Mouse (Mus musculus) cerebellum, adult 2 months (tissue): ENCODE measurements at regions not wholly inside any gene's neighbourhood (a gene's known extent, or its start where the extent isn't known, plus 50 kb on each side); places are given as distances from the start of the nearest gene placed in this dataset.
A peak's percentile ranks its signal among the peaks of the same experiment; 100 is the strongest.

Experiments
- DNase-seq, 2 experiments: peaks; one replicate each; pipeline ENCODE4 v3.0.0; 2021
- H3K27ac ChIP-seq: fragments of 200-500 bp; 2 replicates; pipeline ENCODE4 v1.5.1; 2012; ENCODE audit warnings: low read length, control low read depth, inconsistent platforms; ENCODE audit not compliant: insufficient read depth
- H3K27me3 ChIP-seq: fragments of 200-500 bp; 2 replicates; pipeline ENCODE4 v1.6.1; 2012; ENCODE audit warnings: inconsistent platforms, mild to moderate bottlenecking, low read length, moderate library complexity; ENCODE audit not compliant: control insufficient read depth, insufficient read depth
- H3K4me1 ChIP-seq: fragments of 200-500 bp; 2 replicates; pipeline ENCODE4 v1.6.1; 2011; ENCODE audit warnings: low read length; ENCODE audit not compliant: control insufficient read depth, insufficient read depth
- H3K4me3 ChIP-seq: fragments of 200-500 bp; replicated peaks from 2 replicates; pipeline ENCODE3; 2011; ENCODE audit warnings: mild to moderate bottlenecking, low read depth, low read length, control low read depth; ENCODE audit not compliant: insufficient read depth
- CTCF ChIP-seq: fragments of 200-500 bp; IDR thresholded peaks from 2 replicates; pipeline ENCODE4 v1.5.1; 2011; ENCODE audit warnings: low read depth, mild to moderate bottlenecking, control low read depth, low read length, moderate library complexity, borderline replicate concordance; ENCODE audit not compliant: insufficient read depth
- POLR2A ChIP-seq: fragments of 200-500 bp; IDR thresholded peaks from 2 replicates; pipeline ENCODE4 v1.6.1; 2011; ENCODE audit warnings: low read length, control low read depth, borderline replicate concordance; ENCODE audit not compliant: insufficient read depth
- WGBS: fragments of 180-500 bp; shearing (Covaris S2); methylation state at CpG from one replicate; pipeline ENCODE4 v1.1.7; 2018; 5-methylcytosine and 5-hydroxymethylcytosine counted together

GRCm38 (mm10) chr19:26465228-26465627 is 139.6 kb upstream of the Smarca2 start:
- peak in 1 of 2 experiments; percentile 14 for DNase-seq
- TF ChIP-seq CTCF (peak; percentile 31; the same call in 1 of the 2 replicates), POLR2A (no peak)
- Histone ChIP-seq H3K4me3 (no peak overlapping the region), H3K27me3 (no peaks in the 10 kb centered on the region), H3K4me1 (peaks cover 12% of the 10 kb centered on the region), H3K27ac (no peak overlapping the region)
- WGBS = 64% methylated on average over 2 of the region's 2 CpGs

DNA sequence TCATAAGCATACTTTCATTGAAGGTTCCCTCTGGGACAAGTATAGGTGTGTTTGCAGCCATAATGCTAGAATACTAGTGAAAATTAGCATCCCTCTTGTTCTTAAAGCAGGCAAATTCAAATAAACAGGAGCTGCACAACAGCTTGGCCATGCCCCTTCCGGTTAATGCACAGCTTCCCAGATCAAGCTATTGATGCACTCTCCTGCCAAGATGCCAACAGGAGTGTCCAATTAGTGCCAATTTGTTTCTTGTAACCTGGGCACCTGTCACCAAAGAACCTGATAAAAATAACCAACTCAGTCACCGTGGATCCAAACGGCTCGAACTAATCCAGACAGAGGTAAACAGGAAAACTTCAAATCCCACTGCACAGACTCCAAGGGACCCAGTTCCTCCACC is 138.6 kb upstream of the Smarca2 start:
- 14% methylated on average over 4 of the region's 4 CpGs for WGBS
- peak in 1 of 2 experiments; percentile 5 for DNase-seq
- Histone ChIP-seq H3K27me3 (no peaks in the 10 kb centered on the region), H3K27ac (no peak overlapping the region), H3K4me3 (no peak overlapping the region), H3K4me1 (peaks cover 12% of the 10 kb centered on the region)
- TF ChIP-seq CTCF (no peak), POLR2A (no peak)

GRCm38 (mm10) chr19:26467179-26467651 is 137.6 kb upstream of the Smarca2 start:
- peaks cover 12% of the 10 kb centered on the region for H3K4me1 ChIP-seq
- 16% methylated on average over 5 of the region's 5 CpGs for WGBS
- no peaks in the 10 kb centered on the region for H3K27me3 ChIP-seq
- TF ChIP-seq POLR2A (no peak), CTCF (no peak)
- H3K27ac ChIP-seq = no peak overlapping the region
- H3K4me3 ChIP-seq = no peak overlapping the region
- DNase-seq = peak; percentile 11 to 35

GRCm38 (mm10) chr19:26472659-26473058 is 132.2 kb upstream of the Smarca2 start:
- Histone ChIP-seq H3K4me3 (no peak overlapping the region), H3K27me3 (no peaks in the 10 kb centered on the region), H3K27ac (no peak overlapping the region), H3K4me1 (peaks cover 1% of the 10 kb centered on the region; the same call in 1 of the 2 replicates)
- TF ChIP-seq CTCF (no peak), POLR2A (no peak)
- WGBS = 79% methylated on average over 1 of the region's 1 CpGs
- DNase-seq = no peak

GRCm38 (mm10) chr19:26473211-26473610 is 131.6 kb upstream of the Smarca2 start:
- 93% methylated on average over 3 of the region's 3 CpGs for WGBS
- TF ChIP-seq CTCF (no peak), POLR2A (no peak)
- no peaks in the 10 kb centered on the region for H3K4me1 ChIP-seq
- no peaks in the 10 kb centered on the region for H3K27me3 ChIP-seq
- DNase-seq = no peak
- H3K4me3 ChIP-seq = no peak overlapping the region
- no peak overlapping the region for H3K27ac ChIP-seq

DNA sequence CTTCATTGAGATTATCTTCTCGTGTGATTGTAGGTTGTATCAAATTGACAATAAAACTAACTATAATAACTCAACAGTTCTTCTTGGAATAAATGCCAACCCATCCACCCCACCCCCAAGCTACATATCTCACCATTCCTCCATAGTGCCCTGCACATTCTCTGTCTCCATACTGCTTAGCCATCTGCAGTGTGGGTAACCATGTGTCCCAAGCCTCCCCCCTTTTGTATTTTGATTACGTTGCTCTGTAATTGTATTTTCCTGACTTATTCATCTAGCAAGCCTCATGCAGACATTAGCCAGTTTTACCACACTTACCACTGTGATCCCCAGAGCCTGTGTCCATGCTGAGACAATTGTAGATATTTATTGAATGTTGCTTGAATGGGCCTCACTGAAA is 129.7 kb upstream of the Smarca2 start:
- TF ChIP-seq POLR2A (no peak), CTCF (no peak)
- no peak for DNase-seq
- 33% methylated on average over 2 of the region's 2 CpGs for WGBS
- H3K4me1 ChIP-seq = no peaks in the 10 kb centered on the region
- no peak overlapping the region for H3K27ac ChIP-seq
- H3K4me3 ChIP-seq = no peak overlapping the region
- H3K27me3 ChIP-seq = no peaks in the 10 kb centered on the region

DNA sequence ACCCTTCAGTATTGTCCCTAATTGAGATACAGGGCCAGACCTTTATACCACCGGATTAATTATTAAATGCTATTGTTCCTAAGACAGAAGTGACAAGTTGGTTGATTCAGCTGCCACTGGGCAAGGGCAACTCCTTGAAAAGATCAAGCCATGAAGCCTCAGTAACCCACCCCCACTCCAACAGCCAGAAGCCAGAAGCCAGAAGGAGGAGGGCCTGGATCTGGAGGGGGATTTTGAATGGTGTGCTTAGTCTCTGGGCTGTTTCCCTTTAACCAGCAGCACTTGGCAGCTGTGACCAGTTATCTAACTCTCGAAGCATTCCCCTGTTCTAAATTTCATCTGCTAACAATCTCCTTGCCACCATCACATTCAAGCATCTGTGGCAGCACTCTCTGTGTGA is 129.1 kb upstream of the Smarca2 start:
- DNase-seq = no peak
- H3K4me1 ChIP-seq = no peaks in the 10 kb centered on the region
- no peak overlapping the region for H3K27ac ChIP-seq
- WGBS = 19% methylated on average over 2 of the region's 2 CpGs
- no peak for TF ChIP-seq POLR2A
- TF ChIP-seq CTCF = no peak
- no peaks in the 10 kb centered on the region for H3K27me3 ChIP-seq
- H3K4me3 ChIP-seq = no peak overlapping the region

- Histone ChIP-seq H3K27ac (no peak overlapping the region), H3K4me1 (no peaks in the 10 kb centered on the region), H3K4me3 (no peak overlapping the region), H3K27me3 (no peaks in the 10 kb centered on the region)
- TF ChIP-seq POLR2A (no peak), CTCF (no peak)
- WGBS = 47% methylated on average over 16 of the region's 16 CpGs
- no peak for DNase-seq
Measured at GRCm38 (mm10) chr19:26478055-26478737, 126.7 kb upstream of the Smarca2 start.
